18 mouse cellular contexts compared by ENCODE assay signal in the genomic region with DNA sequence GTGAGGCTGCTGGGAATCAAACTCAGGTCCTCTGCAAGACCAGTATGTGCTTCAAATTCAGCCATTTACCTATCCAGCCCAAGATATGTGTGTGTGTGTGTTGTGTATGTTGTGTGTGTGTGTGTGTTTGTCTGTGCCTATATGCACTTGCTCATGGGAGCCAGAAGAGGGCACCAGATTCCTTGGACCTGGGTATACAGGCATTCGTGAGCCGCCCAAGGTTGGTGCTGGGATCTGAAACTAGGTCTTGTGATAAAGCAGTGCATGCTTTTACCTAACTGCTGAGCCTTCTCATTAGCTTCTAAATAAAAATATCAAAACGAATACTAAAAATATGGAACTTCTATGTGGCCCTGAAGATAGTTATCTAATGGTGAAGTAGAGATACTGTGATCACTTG.
A peak's percentile ranks its signal among the peaks of the same experiment; 100 is the strongest.
DNase-seq lines count a peak whose midpoint lies in the region; ATAC-seq and TF ChIP-seq lines count a peak whose summit lies in the region.
"Had no signal": no experiment of that assay in that cellular context is flagged by ENCODE, and none has a peak within 500 bp of the region (broad histone marks: within the 10 kb centered on the region; RNA-seq: fewer than 3 reads in every experiment).

No protein-coding gene starts in this region.

- no peak for TF ChIP-seq EP300 in heart, adult 2 months (IDR thresholded peaks at IDR 0.05; ENCODE audit: insufficient read depth, low read depth, low read length)

- H3K4me3 ChIP-seq in heart, adult 2 months = no peak overlapping the region
- H3K4me3 ChIP-seq in lung, adult 2 months (replicated peaks; ENCODE audit: extremely low read depth, low read depth, low read length) = no peak overlapping the region
- no peak overlapping the region for H3K4me3 ChIP-seq in E14TG2a.4 (replicated peaks; ENCODE audit: low read length)
- H3K4me3 ChIP-seq: forebrain, embryonic 15.5 days; heart, embryonic 10.5 days; limb, embryonic 15.5 days had no signal

- TF ChIP-seq POLR2A in heart, adult 2 months (IDR thresholded peaks at IDR 0.05; ENCODE audit: insufficient read depth, low read depth, low read length) = no peak
- no peak for TF ChIP-seq POLR2A in lung, adult 2 months (IDR thresholded peaks at IDR 0.05; ENCODE audit: borderline replicate concordance, extremely low read depth, low read depth, low read length)

- H3K4me1 ChIP-seq in heart, adult 2 months (ENCODE audit: control insufficient read depth, insufficient read depth, low read length) = no peaks in the 10 kb centered on the region
- H3K4me1 ChIP-seq in lung, adult 2 months (ENCODE audit: control insufficient read depth, insufficient read depth, low read length) = no peaks in the 10 kb centered on the region
- 0 out of 2 replicates have a peak, but pooled peaks cover 7% of the 10 kb centered on the region for H3K4me1 ChIP-seq in E14TG2a.4 (replicated peaks; ENCODE audit: low read depth, low read length)
- H3K4me1 ChIP-seq: forebrain, embryonic 15.5 days; heart, embryonic 10.5 days had no signal

- H3K9me3 ChIP-seq in E14TG2a.4 (ENCODE audit: low read length) = no peaks in the 10 kb centered on the region
- H3K9me3 ChIP-seq: forebrain, embryonic 15.5 days; heart, embryonic 10.5 days; limb, embryonic 15.5 days had no signal

- DNase-seq in heart, adult 2 months = no peak
- DNase-seq in heart, postnatal 4 days = no peak
- DNase-seq in lung, adult 2 months = no peak
- DNase-seq in lung, postnatal 25 days (ENCODE audit: low spot score) = no peak
- DNase-seq in left cerebral cortex, postnatal 10 days (ENCODE audit: extremely low spot score in 1 of 2, low spot score in 2 of 2) = no peak
- no peak for DNase-seq in natural killer cell, adult 2 months (ENCODE audit: low spot score in 2 of 2)
- DNase-seq: adrenal gland, adult 2 months; cerebellum, adult 9-11 months; gastrocnemius, postnatal 10 days; layer of hippocampus, adult 9-11 months; midbrain, embryonic 14.5 days; thymus, adult 18-20 months had no signal

- no peaks in the 10 kb centered on the region for H3K79me2 ChIP-seq in heart, adult 2 months (replicated peaks; ENCODE audit: control insufficient read depth, insufficient read depth, low read length)

- WGBS in heart, adult 2 months = 79% methylated on average over 3 of the region's 3 CpGs
- 84% methylated on average over 3 of the region's 3 CpGs for WGBS in lung, adult 2 months

- no peak overlapping the region for H3K9ac ChIP-seq in heart, adult 2 months (ENCODE audit: low read depth, low read length)
- H3K9ac ChIP-seq: forebrain, embryonic 15.5 days; limb, embryonic 15.5 days had no signal

- ATAC-seq in granulocyte monocyte progenitor cell, adult 5-6 weeks (replicated peaks; ENCODE audit: poor library complexity, severe bottlenecking) = peak; percentile 36
- ATAC-seq: forebrain, embryonic 15.5 days had no signal

- H3K36me3 ChIP-seq in heart, adult 2 months (ENCODE audit: control insufficient read depth, insufficient read depth, low read length) = no peaks in the 10 kb centered on the region; the same call in 1 of the 2 replicates
- no peaks in the 10 kb centered on the region for H3K36me3 ChIP-seq in E14TG2a.4 (ENCODE audit: insufficient read depth, low read length)
- H3K36me3 ChIP-seq: forebrain, embryonic 15.5 days had no signal

- intact Hi-C loops in heart, adult 2 months (cut with DNase I) = no loop called here
- intact Hi-C loops in left cerebral cortex, postnatal 10 days (cut with DNase I) = loop anchor here (10.0 kb wide), 1 partner anchor 169 kb away; no protein-coding TSS in a partner anchor

- peak overlapping the region; percentile 26 for H3K27ac ChIP-seq in heart, adult 2 months
- H3K27ac ChIP-seq: forebrain, embryonic 15.5 days; heart, embryonic 10.5 days; limb, embryonic 15.5 days; macrophage had no signal

- peak; percentile 39 for TF ChIP-seq CTCF in heart, adult 2 months (IDR thresholded peaks at IDR 0.05)
- 0 out of 2 replicates have a peak, but pooled peaks have one; percentile 17 for TF ChIP-seq CTCF in lung, adult 2 months (IDR thresholded peaks at IDR 0.05; ENCODE audit: insufficient read depth, low read length)
- peak; percentile 30 for TF ChIP-seq CTCF in E14TG2a.4 (conservative IDR thresholded peaks at IDR 0.05; ENCODE audit: low read length)

- H3K27me3 ChIP-seq in heart, adult 2 months (ENCODE audit: control insufficient read depth, insufficient read depth, low read length) = no peaks in the 10 kb centered on the region
- H3K27me3 ChIP-seq in E14TG2a.4 (ENCODE audit: insufficient read depth, low read length) = no peaks in the 10 kb centered on the region
- H3K27me3 ChIP-seq: forebrain, embryonic 15.5 days; limb, embryonic 15.5 days had no signal
